Mouse (Mus musculus): ENCODE results near the gene Nupl2. TPM values are rescaled to one million over a fixed set of nuclear protein-coding genes. Genes with fewer than 3 reads are reported as not detected.

Nupl2 gene
- polyA plus RNA-seq, 1 experiment from 2014 or later: 20.0 TPM

Other genes starting within 250 kb of the Nupl2 start
- 10.1 and 26.8 TPM in 2 replicates for gene Fam126a, start 134.3 kb upstream of the Nupl2 start, polyA plus RNA-seq (2014; fragmentation: Nextera tagmentation; extraction: Ambion mirVana)
- 30.3 and 46.4 TPM in 2 replicates for gene Klhl7, start 64.4 kb upstream of the Nupl2 start, polyA plus RNA-seq (2014; fragmentation: Nextera tagmentation; extraction: Ambion mirVana)
- 4.6 and 5.7 TPM in 2 replicates for gene Kcnh2, start 186.6 kb downstream of the Nupl2 start, polyA plus RNA-seq (2014; fragmentation: Nextera tagmentation; extraction: Ambion mirVana)
- 6.3 and 12.0 TPM in 2 replicates for gene Nos3, start 199.8 kb downstream of the Nupl2 start, polyA plus RNA-seq (2014; fragmentation: Nextera tagmentation; extraction: Ambion mirVana)
- 1.1 and 1.3 TPM in 2 replicates for gene Atg9b, start 227.2 kb downstream of the Nupl2 start, polyA plus RNA-seq (2014; fragmentation: Nextera tagmentation; extraction: Ambion mirVana)
- 44.9 and 55.0 TPM in 2 replicates for gene Abcb8, start 228.7 kb downstream of the Nupl2 start, polyA plus RNA-seq (2014; fragmentation: Nextera tagmentation; extraction: Ambion mirVana)
- gene Asic3, start 248.4 kb downstream of the Nupl2 start, polyA plus RNA-seq (2014; fragmentation: Nextera tagmentation; extraction: Ambion mirVana): 0.57 and 0.60 TPM in 2 replicates